Mouse (Mus musculus): Measurements from ENCODE around the gene Kpna4.
"Not testable (repeated sequence)": the region's sequence is repeated elsewhere in the genome, so short reads cannot be mapped to it uniquely, and the experiment has no call there.

The Kpna4 gene

DNA sequence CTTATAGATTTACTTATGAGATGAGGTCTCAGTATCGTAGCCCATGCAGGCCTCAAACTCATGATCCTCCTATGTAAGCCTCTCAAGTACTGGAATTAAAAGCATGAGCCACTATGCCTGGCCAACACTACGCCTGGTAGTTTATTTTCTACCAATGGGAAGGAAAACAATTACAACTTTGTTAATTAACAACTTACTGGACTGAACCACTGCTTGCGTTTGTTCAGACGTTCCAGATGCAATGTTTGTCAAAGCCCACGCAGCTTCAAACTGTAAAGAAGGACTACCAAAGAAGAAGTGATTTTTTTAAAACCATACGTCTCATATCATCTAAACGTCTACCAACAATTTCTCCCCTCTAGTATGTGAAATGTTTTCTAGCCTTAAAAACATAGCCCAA, 32.5 kb downstream of the Kpna4 start:
- DNase-seq (ENCODE audit: low spot score), result no peak

DNA sequence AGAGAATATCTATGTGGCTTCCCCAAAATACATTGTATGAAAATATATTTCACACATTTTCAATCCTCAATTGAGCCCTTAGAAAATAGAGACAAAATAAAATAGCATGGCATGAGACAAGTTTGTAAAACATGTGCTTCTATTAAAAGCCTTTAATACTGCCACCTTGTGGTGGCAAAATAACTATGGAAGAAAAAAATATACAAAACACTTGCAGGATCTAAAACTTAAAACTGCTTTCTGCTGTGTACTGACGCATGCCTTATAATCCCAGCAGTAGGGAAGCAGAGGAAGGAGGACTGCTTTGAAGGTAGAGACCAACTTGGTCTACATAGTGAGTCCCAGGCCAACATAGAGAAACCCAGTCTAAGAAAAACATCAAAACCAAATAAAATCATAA, 62.9 kb downstream of the Kpna4 start:
- DNase-seq (ENCODE audit: low spot score), result no peak

DNA sequence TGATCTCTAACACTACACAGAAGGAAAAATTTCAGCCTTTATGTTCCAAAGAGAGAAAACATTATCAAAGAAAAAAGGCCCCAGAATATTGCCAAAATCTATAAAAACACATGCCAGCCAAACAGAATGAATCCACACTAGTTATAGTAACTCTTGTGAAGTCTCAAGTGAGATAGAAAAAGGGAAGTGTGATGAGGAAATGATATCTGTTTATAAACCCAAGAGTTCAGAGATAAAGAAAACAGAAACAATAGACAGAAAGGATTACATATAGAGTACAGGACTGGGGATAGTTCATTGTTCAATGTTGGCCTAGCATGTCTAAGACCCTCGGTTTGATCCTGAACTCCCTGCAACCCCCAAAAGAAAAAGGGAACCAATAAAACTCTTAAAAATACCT, 64.1 kb downstream of the Kpna4 start:
- DNase-seq (ENCODE audit: low spot score), result no peak

DNA sequence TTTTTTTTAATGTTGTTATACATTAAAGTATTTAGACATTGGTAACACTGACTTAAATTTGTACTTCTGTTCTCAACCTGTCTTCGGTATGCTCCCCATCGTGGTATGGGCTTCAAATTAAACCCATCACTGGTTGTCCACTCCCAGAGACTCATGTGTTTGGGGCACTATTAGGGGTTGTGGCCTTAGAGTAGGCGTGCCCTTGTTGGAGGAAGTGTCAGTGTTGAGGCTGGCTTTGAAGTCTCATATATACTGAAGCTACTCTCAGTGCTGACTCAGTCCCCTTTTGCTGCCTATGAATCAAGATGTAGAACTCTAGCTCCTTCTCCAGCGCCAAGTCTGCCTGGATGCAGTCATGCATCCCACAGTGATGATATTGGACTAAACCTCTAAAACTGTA, 66.2 kb downstream of the Kpna4 start:
- DNase-seq (ENCODE audit: low spot score), result no peak

DNA sequence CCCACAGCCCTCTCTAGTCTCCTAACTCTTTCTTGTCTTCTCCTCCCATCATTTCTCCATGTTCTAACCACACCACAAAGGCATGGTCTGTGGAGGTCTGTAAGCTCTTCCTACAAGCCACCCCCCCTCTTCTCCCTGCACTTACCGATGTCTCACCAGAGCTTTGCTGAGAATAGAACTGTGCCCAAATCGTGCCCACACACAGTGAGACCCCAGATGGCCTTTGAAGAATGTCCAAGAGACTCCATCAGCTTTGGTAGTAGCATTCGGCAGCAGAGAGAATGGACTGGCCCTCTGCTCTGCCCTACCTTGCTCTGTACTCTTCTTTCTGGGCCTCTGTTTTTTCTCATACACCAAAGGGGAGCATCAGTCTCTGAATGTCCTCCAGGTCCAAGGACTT, 71.0 kb downstream of the Kpna4 start:
- no peak for DNase-seq (ENCODE audit: low spot score)

DNA sequence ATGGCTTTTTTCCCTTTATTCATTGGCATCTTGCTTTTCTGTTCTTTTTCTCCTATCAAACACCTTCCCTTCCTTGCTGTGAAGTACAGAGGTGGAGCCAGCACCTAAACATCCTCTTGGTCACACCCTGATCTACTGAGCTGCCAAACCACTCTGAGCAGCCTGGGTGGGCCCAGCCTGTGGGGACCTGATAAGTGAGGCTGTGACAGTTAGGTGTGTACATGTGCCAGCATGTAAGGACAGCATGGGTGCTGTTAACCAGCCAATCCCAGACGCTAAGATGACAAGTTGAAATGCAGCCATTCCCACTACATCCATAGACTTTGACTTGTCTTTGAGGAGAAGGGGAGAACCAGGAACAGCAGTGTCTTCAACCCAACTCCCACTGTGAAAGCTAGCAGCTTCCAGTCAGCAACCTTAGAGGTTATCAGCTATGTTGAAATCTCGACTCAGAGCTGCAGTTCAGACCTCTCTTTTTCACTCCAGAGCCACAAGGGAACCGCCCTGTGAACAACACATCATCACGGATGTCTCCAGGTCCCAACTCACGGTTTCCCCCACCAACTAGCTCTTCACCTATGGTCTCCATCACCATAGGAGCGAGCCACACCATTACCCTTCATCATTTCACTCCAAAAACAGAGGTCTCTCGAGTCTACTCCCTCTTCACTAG, 72.0 kb downstream of the Kpna4 start:
- peak; percentile 93 for DNase-seq (ENCODE audit: low spot score)

DNA sequence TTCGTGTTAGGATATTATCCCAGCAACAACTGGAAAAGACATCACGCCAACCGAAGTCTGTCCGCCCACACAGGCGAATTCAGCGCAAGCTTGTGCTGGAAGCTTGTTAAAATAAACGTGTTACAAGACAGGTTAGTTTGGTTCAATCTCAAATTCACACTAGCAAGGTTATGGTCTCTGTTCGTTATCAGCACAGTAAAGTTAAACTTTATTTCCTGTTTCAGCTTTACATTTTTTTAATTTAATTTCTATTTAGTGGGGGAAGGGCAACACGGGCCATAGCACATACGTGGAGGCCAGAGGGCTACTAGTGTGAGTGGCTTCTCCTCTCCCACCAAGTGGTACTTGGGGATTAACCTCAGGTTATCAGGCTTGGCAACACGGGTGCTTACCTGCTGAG, 75.0 kb downstream of the Kpna4 start:
- no peak for DNase-seq (ENCODE audit: low spot score)

DNA sequence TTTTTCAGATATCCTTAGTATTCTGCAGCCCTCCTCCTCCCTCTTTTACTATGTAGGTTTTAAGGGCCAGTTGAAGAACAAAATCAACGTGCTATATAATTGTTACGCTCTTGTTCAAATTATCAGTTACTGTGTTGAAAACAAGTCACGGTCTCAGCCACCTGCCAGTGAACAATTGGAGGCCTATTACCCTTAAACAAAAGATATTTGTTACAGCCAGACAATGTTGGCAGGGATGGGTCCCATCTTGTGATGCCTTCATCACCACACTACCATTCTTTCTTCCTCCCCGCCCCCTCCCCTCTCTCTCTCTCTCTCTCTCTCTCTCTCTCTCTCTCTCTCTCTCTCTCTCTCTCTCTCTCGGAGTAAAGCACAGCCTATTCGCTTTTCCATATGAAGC, 77.9 kb downstream of the Kpna4 start:
- DNase-seq (ENCODE audit: low spot score), result no peak

DNA sequence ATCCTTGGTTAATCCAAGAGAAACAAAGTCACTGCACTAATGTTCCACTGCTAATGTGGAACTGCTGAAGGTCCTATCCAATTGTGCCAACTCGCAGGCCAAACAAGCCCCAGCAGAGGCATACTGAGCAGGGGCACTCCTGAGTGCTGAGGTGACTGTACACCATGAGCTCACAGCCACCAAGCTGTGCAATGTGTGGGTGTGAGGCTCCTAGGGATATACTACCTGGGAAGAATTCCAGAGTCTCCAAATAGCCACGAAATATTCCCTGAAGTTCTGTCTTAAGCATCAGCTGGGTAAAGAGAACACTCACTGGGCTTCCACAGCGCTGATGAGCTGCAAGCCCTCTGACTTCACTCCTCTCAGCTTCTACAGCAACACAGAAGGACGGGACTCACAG, 79.2 kb downstream of the Kpna4 start:
- DNase-seq (ENCODE audit: low spot score), result no peak

DNA sequence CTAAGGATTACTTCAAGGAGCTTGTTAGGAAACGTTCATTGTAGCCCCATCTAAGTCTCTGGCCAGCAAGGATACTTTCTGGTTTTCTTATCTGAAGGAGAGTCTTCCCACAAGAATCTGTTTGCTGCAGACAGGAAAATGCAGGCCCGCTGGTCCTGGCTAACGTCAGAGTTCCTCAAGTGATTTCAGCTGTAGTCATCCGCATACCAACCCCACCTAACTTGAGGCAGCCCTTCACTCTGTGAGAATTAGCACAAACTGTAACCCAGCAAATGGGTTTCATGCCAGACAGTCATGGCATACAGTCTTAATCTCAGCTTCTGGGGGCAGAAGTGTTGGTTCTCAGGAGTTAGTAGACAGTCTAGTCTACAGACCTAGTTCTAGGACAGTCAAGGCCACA, 80.4 kb downstream of the Kpna4 start:
- DNase-seq (ENCODE audit: low spot score), result no peak

DNA sequence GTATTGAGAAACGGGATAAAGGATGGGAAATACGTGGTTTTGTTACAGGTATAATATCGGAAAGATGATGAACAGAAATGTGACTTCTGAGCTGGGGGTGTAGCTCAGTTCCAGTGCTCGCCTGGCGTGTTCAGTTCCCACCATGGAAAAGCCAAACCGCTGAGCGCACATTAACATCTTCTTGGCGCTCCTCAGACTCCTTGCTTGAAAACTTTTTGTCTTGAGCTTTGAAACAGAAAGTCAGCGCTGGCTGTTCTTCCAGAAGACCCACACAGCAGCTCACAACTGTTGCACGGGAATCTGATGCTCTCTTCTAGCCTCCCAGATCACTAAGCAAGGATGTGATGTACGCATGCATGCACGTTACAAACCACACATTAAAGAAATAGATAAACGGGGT, 81.2 kb downstream of the Kpna4 start:
- no peak for DNase-seq (ENCODE audit: low spot score)

DNA sequence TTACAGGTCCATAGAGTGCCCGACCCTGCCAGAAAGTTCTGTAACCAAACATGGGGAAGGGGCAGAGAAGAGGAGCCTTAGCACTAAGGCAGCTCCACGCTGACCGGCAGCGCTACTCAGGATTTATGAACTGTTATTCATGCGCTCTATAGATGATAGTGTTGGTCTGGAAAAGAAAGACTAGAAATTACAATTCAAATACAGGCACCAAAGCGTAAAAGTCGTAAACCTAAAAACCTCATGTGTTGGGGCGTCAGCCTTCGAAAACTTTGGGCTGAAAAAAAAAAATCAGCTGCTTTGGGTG, 81.6 kb downstream of the Kpna4 start:
- no peak for DNase-seq (ENCODE audit: low spot score)

DNA sequence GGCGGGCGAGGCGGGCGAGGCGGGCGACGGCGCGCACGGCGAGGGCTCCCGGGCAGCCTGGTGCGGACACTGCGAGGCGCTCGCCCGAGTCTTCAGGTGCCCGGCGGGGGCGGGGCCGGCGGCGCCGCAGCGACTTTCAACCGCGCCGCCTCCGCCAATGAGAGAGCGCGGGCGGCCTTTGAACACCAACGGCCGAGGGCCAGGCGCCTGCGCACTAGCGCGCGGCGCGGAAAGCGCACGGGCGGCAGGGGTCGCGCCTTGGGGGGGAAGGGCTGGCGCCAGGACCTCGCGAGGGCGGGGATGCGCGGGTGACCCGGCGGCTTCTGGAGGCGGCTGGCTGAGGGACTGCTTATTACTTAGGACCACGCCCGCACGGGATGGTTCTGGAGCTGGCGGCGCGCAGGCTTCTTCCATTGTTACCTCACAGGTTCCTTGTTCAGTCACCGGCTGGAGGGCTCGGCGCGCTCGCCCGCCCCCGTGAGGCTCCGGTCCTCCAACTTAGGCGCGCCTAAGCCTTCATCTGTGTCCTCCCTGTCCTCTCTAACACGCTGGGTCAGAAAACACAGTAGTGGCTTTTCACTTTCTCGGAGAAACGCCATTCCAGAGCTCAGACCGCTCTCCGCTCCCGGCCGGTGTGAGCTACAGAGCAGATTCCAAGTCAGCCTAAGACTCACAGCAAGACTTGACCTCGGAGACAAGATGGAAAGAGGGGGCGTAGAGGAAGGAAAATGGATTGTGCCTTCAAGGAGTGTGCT, 82.1 kb downstream of the Kpna4 start, which contains the start of gene Trim59:
Gene Trim59, minus strand, starts transcription at position 111 of the 755 bp plus-strand sequence.
- peak; percentile 88 for DNase-seq (ENCODE audit: low spot score)

DNA sequence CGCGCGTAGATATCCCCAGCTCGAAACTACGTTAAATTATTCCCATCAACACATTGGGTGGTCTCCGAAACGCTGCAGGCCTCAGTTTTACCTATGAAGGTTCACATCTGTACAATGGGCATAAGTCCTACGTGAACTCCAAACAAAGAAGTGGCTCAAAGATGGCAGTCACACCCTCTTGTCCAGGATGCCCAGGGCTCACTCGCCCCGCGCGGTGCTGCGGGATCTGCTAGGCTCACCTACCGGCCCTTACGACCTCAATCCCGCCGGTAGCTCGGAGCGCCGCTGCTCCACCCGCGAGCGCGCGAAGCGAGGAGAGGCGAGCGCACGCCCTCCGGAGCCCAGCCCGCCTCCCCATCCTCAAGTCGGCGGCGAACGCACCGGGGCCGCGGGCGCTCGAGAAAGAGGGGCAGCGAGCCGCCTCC, 82.7 kb downstream of the Kpna4 start:
- no peak for DNase-seq (ENCODE audit: low spot score)

DNA sequence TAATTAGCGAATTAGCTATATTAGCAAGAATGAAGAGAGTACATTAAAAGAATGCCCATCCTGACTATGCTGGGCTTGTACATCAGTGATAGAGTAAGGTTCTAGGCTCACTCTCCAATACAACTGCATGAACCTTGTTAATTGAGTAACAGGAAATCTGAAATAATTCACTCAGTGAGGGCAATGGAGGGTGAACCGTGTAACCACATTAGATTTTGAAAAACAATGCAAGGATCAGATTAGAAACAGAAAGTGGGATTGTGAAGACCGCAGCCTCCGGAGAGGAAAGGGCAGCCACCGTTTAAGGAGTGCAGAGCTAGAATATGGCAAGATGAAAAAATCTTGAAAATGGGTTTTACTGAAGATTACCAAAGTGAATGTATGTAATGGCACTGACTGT, 85.6 kb downstream of the Kpna4 start:
- no peak for DNase-seq (ENCODE audit: low spot score)

DNA sequence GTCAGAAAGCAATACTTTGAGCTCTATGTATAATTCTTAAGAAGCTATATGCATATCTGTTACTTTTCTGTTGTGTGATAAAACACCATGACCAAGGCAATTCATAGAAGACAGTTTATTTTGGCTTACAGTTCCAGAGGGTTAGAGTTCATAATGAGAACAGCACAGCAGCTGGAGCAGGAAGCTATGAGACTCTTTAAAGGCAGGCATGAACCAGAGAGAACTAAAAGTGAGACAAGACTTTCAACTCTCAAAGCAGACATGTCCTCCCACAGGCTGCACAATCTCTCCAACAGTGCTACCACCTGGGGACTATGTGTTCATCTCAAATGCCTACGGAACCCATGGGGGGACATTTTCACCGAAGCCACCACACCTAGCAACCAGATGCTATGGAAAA, 86.8 kb downstream of the Kpna4 start:
- DNase-seq (ENCODE audit: low spot score), result no peak

DNA sequence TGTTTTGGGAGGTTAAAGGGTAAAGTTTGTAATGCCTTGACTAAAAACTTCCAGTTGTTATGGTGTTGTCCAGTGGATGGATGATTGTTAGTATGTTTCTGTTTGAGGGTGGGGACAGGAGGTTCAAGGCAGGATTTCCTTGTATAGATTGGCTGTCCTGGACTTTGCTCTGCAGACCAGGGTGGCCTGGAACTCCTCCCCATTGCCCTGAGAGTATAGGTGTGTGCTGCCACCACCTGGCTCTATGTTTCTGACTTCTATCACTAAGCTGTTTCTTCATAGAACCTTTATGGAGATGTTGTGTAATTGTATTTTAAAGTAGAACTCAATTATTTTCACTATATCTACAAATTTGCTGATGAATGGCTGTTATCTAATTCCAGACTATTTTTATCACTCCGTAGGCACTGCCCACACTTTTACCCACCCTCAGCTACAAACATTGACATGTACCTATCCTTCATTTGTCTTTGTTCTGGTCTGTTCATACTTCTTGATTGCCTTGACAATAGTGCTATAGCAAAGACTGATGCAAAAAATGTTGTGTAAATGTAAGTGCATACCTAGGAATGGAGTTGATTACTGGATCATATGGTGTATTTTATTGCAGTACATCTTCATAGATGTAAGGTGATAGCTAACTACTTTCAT, 100.7 kb downstream of the Kpna4 start:
- DNase-seq (ENCODE audit: low spot score), result no peak

DNA sequence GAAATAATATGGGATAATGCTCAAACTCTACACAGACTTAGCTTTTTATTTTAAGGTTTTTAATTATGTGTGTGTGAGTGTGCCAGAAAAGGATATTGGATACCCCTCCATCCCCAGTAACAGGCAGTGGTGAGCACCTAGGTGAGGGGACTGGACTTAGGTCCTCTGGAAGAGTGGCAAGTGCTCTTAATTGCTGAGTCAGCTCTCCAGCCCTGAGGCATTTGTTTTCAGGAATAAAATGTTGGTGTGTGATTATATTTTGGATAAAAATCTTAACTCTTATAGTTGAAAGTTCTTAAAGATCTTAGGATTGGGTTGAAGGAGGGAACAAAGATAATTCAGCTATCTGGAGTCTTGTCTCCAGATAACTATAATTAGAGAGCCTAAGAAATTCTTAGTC, 106.1 kb downstream of the Kpna4 start:
- DNase-seq (ENCODE audit: low spot score), result no peak

DNA sequence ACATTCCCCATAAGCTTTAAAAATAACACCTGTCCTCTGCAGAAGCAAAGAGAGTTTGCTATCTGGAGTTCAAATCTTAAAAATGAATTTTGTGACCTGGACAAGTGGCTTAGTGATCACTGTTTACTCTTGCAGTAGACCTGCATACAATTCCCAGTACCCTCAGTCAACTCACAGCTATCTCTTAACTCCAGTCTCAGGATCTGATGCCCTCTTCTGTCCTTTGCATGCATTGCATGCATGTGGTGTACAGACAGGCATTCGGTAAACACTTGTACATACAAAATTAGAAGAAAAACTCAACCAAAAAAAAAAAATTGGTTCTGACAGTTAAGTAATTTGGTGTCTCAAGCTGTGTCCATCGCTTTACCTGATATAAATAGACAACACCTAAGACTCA, 106.6 kb downstream of the Kpna4 start:
- no peak for DNase-seq (ENCODE audit: low spot score)

DNA sequence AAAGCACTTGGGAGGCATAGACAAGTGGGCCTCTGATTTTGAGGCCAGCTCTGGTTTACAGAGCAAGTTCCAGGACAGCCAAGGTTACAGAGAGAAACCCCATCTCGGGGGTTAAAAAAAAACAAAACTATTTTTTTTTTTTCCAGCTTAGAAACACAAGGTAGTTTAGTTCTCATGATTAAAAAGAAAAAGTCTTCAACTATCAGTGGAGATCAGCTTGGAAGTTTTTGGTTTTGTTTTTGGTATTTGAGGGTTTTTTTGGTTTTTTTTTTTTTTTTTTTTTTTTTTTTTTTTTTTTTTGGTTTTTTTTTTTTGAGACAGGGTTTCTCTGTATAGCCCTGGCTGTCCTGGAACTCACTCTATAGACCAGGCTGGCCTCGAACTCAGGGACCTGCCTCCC, 108.3 kb downstream of the Kpna4 start:
- DNase-seq (ENCODE audit: low spot score), result not testable (repeated sequence)

DNA sequence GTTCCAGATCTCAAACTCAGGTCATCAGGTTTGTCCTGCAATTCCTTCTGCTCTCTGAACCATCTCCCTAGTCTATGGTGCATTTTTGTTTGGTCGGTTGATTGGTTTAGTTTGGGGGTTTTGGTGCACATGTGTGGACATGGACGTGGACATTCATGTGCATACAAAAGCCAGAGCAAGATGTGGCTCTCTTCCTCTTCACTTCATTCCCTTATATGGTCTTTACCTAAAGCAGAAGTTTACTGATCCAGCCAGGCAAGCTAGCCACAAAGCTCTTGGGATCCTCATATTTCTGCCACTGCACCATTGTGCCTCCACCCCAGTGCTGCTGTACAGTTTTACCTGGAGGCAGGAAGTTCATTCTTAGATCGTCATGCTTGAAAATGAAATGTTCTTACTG, 109.7 kb downstream of the Kpna4 start:
- no peak for DNase-seq (ENCODE audit: low spot score)
